Comparison of ENCODE assay signal across 29 mouse cellular contexts in genomic region chr1:55606405-55606804, GRCm38 (mm10).
A peak's percentile ranks its signal among the peaks of the same experiment; 100 is the strongest.
DNase-seq lines count a peak whose midpoint lies in the region; ATAC-seq lines count a peak whose summit lies in the region.
"Had no signal": no experiment of that assay in that cellular context is flagged by ENCODE, and none has a peak within 500 bp of the region (broad histone marks: within the 10 kb centered on the region; RNA-seq: fewer than 3 reads in every experiment).

No protein-coding gene starts in this region.

- no peak for DNase-seq in hindbrain, embryonic 14.5 days (ENCODE audit: low spot score)
- DNase-seq in hindbrain, embryonic 11.5 days (ENCODE audit: low spot score) = no peak
- peak; percentile 18 for DNase-seq in midbrain, embryonic 14.5 days
- DNase-seq in midbrain, embryonic 10.5 days (ENCODE audit: low spot score) = no peak
- DNase-seq in embryo, embryonic 11.5 days (ENCODE audit: low read depth, low spot score) = peak; percentile 29
- DNase-seq in T-cell, adult 2 months (ENCODE audit: low spot score) = no peak
- DNase-seq: adrenal gland, adult 2 months; B cell, adult 2 months; cerebellum, adult 2 months; cerebellum, postnatal 25 days; forebrain, postnatal 0 days; gastrocnemius, postnatal 36 days; heart, postnatal 36 days; kidney, adult 8-10 months; layer of hippocampus, adult 9-11 months; liver, embryonic 13.5 days; lung, postnatal 36 days; right cerebral cortex, postnatal 14 days had no signal

- no peaks in the 10 kb centered on the region for H3K9me3 ChIP-seq in hindbrain, embryonic 14.5 days (ENCODE audit: control insufficient read depth, low read length)
- no peaks in the 10 kb centered on the region for H3K9me3 ChIP-seq in hindbrain, embryonic 11.5 days (ENCODE audit: control insufficient read depth, low read length)
- no peaks in the 10 kb centered on the region for H3K9me3 ChIP-seq in midbrain, embryonic 14.5 days (ENCODE audit: control insufficient read depth, low read length)
- H3K9me3 ChIP-seq in midbrain, embryonic 10.5 days (replicated peaks) = no peaks in the 10 kb centered on the region
- H3K9me3 ChIP-seq: embryonic facial prominence, embryonic 12.5 days; G1E; hindbrain, embryonic 15.5 days; liver, embryonic 13.5 days; lung, embryonic 15.5 days; megakaryocyte, embryonic 14.5 days had no signal

- H3K27me3 ChIP-seq in hindbrain, embryonic 14.5 days (ENCODE audit: control insufficient read depth, insufficient read depth, low read length) = no peaks in the 10 kb centered on the region
- H3K27me3 ChIP-seq in hindbrain, embryonic 11.5 days (ENCODE audit: control insufficient read depth, insufficient read depth, low read length) = no peaks in the 10 kb centered on the region
- no peaks in the 10 kb centered on the region for H3K27me3 ChIP-seq in midbrain, embryonic 14.5 days (ENCODE audit: control insufficient read depth, insufficient read depth, low read length)
- no peaks in the 10 kb centered on the region for H3K27me3 ChIP-seq in midbrain, embryonic 10.5 days (ENCODE audit: low read depth, poor library complexity, severe bottlenecking)
- H3K27me3 ChIP-seq: CH12.LX; embryonic facial prominence, embryonic 12.5 days; hindbrain, embryonic 15.5 days; liver, embryonic 13.5 days; lung, embryonic 15.5 days; megakaryocyte, embryonic 14.5 days; Patski had no signal

- H3K4me1 ChIP-seq in hindbrain, embryonic 14.5 days (replicated peaks; ENCODE audit: control insufficient read depth, insufficient read depth, low read length) = no peaks in the 10 kb centered on the region
- H3K4me1 ChIP-seq in hindbrain, embryonic 11.5 days (replicated peaks; ENCODE audit: control insufficient read depth, insufficient read depth, low read length) = no peaks in the 10 kb centered on the region
- H3K4me1 ChIP-seq in midbrain, embryonic 14.5 days (ENCODE audit: control insufficient read depth, insufficient read depth, low read length) = no peaks in the 10 kb centered on the region
- no peaks in the 10 kb centered on the region for H3K4me1 ChIP-seq in midbrain, embryonic 10.5 days
- H3K4me1 ChIP-seq: embryonic facial prominence, embryonic 12.5 days; hindbrain, embryonic 15.5 days; liver, embryonic 13.5 days; lung, embryonic 15.5 days; megakaryocyte, embryonic 14.5 days had no signal

- 53% methylated on average over 8 of the region's 8 CpGs for WGBS in hindbrain, embryonic 14.5 days
- 69% methylated on average over 8 of the region's 8 CpGs for WGBS in hindbrain, embryonic 11.5 days
- WGBS in midbrain, embryonic 14.5 days = 61% methylated on average over 8 of the region's 8 CpGs
- 77% methylated on average over 8 of the region's 8 CpGs for WGBS in midbrain, embryonic 10.5 days

- no peak overlapping the region for H3K27ac ChIP-seq in hindbrain, embryonic 14.5 days
- H3K27ac ChIP-seq in hindbrain, embryonic 11.5 days (ENCODE audit: low read depth, low read length) = no peak overlapping the region
- H3K27ac ChIP-seq in midbrain, embryonic 14.5 days (replicated peaks; ENCODE audit: low read depth, low read length) = no peak overlapping the region
- H3K27ac ChIP-seq in midbrain, embryonic 10.5 days (replicated peaks) = no peak overlapping the region
- H3K27ac ChIP-seq: embryonic facial prominence, embryonic 12.5 days; hindbrain, embryonic 15.5 days; left cerebral cortex, adult 2 months; liver, embryonic 13.5 days; lung, embryonic 15.5 days; stomach, postnatal 0 days had no signal

- no peaks in the 10 kb centered on the region for H3K36me3 ChIP-seq in hindbrain, embryonic 14.5 days (replicated peaks; ENCODE audit: control insufficient read depth, insufficient read depth)
- H3K36me3 ChIP-seq in hindbrain, embryonic 11.5 days (ENCODE audit: control insufficient read depth, insufficient read depth, low read length) = no peaks in the 10 kb centered on the region
- H3K36me3 ChIP-seq in midbrain, embryonic 14.5 days (ENCODE audit: control insufficient read depth, insufficient read depth, low read length) = no peaks in the 10 kb centered on the region
- no peaks in the 10 kb centered on the region for H3K36me3 ChIP-seq in midbrain, embryonic 10.5 days
- H3K36me3 ChIP-seq: embryonic facial prominence, embryonic 12.5 days; G1E; hindbrain, embryonic 15.5 days; liver, embryonic 13.5 days; lung, embryonic 15.5 days had no signal

- no peak overlapping the region for H3K4me2 ChIP-seq in hindbrain, embryonic 14.5 days (replicated peaks)
- H3K4me2 ChIP-seq in hindbrain, embryonic 11.5 days (replicated peaks; ENCODE audit: low read depth, low read length) = no peak overlapping the region
- no peak overlapping the region for H3K4me2 ChIP-seq in midbrain, embryonic 14.5 days (ENCODE audit: low read length)
- H3K4me2 ChIP-seq: embryonic facial prominence, embryonic 12.5 days; hindbrain, embryonic 15.5 days; liver, embryonic 13.5 days; lung, embryonic 15.5 days had no signal

- no peak overlapping the region for H3K9ac ChIP-seq in hindbrain, embryonic 14.5 days
- no peak overlapping the region for H3K9ac ChIP-seq in hindbrain, embryonic 11.5 days (ENCODE audit: low read depth, low read length)
- H3K9ac ChIP-seq in midbrain, embryonic 14.5 days (replicated peaks; ENCODE audit: low read length) = no peak overlapping the region
- H3K9ac ChIP-seq: embryonic facial prominence, embryonic 12.5 days; forebrain, postnatal 0 days; hindbrain, embryonic 15.5 days; liver, embryonic 13.5 days; lung, embryonic 15.5 days had no signal

- H3K4me3 ChIP-seq in hindbrain, embryonic 14.5 days (replicated peaks; ENCODE audit: low read length) = no peak overlapping the region
- H3K4me3 ChIP-seq in hindbrain, embryonic 11.5 days (ENCODE audit: low read depth, low read length) = no peak overlapping the region
- no peak overlapping the region for H3K4me3 ChIP-seq in midbrain, embryonic 14.5 days (replicated peaks; ENCODE audit: low read depth, low read length)
- no peak overlapping the region for H3K4me3 ChIP-seq in midbrain, embryonic 10.5 days
- H3K4me3 ChIP-seq: embryonic facial prominence, embryonic 12.5 days; hindbrain, embryonic 15.5 days; left cerebral cortex, adult 2 months; liver, embryonic 13.5 days; lung, embryonic 15.5 days; megakaryocyte, embryonic 14.5 days; myocyte had no signal

- peak; percentile 17; the same call in 1 of the 2 replicates for ATAC-seq in hindbrain, embryonic 14.5 days (ENCODE audit: low FRiP score)
- ATAC-seq in hindbrain, embryonic 11.5 days (ENCODE audit: low FRiP score) = no peak
- peak; percentile 14; the same call in 1 of the 2 replicates for ATAC-seq in midbrain, embryonic 14.5 days (ENCODE audit: low FRiP score, low TSS enrichment)
- no peak for ATAC-seq in megakaryocyte-erythroid progenitor cell, adult 5-6 weeks (replicated peaks; ENCODE audit: low FRiP score, low TSS enrichment, poor library complexity, severe bottlenecking)
- ATAC-seq: forebrain, postnatal 0 days; Patski had no signal

Comparison
In these comparisons a context has a peak if more than half of its experiments do, and no peak if none do; other contexts are left out.
1. ATAC-seq: peak in hindbrain, embryonic 14.5 days (single experiment) and midbrain, embryonic 14.5 days (single experiment); none in hindbrain, embryonic 11.5 days (single experiment) and megakaryocyte-erythroid progenitor cell, adult 5-6 weeks (single experiment).
2. DNase-seq: peak in midbrain, embryonic 14.5 days (single experiment) and embryo, embryonic 11.5 days (single experiment); none in hindbrain, embryonic 14.5 days (single experiment), hindbrain, embryonic 11.5 days (single experiment), midbrain, embryonic 10.5 days (single experiment) and T-cell, adult 2 months (single experiment).